Mouse (Mus musculus) myocyte (in vitro differentiated cells): Measurements from ENCODE around the gene Sipa1l1. TPM values are rescaled to one million over a fixed set of nuclear protein-coding genes. Genes with fewer than 3 reads are reported as not detected.

Experiments
- H3K27me3 ChIP-seq: one replicate; pipeline ENCODE4 v1.6.1; 2011; ENCODE audit not compliant: control insufficient read depth, insufficient read depth, insufficient read length
- H3K36me3 ChIP-seq: one replicate; pipeline ENCODE4 v1.6.1; 2011; ENCODE audit not compliant: control insufficient read depth, insufficient read depth
- H3K4me2 ChIP-seq: one replicate; pipeline ENCODE4 v1.6.1; 2011; ENCODE audit warnings: low read depth, control low read depth
- H3K4me3 ChIP-seq: one replicate; pipeline ENCODE4 v1.5.1; 2011; ENCODE audit warnings: mild to moderate bottlenecking, control low read depth, moderate library complexity
- H3K79me2 ChIP-seq: one replicate; pipeline ENCODE4 v1.6.1; 2011; ENCODE audit not compliant: control insufficient read depth, insufficient read depth
- H3ac ChIP-seq: one replicate; pipeline ENCODE4 v1.6.1; 2011; ENCODE audit not compliant: control insufficient read depth, insufficient read length
- CEBPB ChIP-seq: IDR thresholded peaks from 2 replicates; pipeline ENCODE4 v1.6.1; 2011; ENCODE audit warnings: mild to moderate bottlenecking, moderate library complexity; ENCODE audit not compliant: poor library complexity, insufficient read depth, severe bottlenecking
- E2F4 ChIP-seq: IDR thresholded peaks from one replicate; pipeline ENCODE4 v1.6.1; 2011; ENCODE audit warnings: mild to moderate bottlenecking, control low read depth, moderate library complexity; ENCODE audit not compliant: insufficient read depth
- MAX ChIP-seq: IDR thresholded peaks from one replicate; pipeline ENCODE4 v1.6.1; 2011; ENCODE audit warnings: low read depth, mild to moderate bottlenecking, control low read depth
- MYOD1 ChIP-seq, 3 experiments: IDR thresholded peaks; one replicate each; pipeline ENCODE4 v1.6.1; 2011; ENCODE audit warnings: control low read depth in 2 of 3, low read depth in 2 of 3, mild to moderate bottlenecking in 2 of 3, moderate library complexity in 1 of 3; ENCODE audit not compliant: insufficient read length in 2 of 3, control insufficient read depth in 1 of 3
- MYOG ChIP-seq, 3 experiments: IDR thresholded peaks; one replicate each; pipeline ENCODE4 v1.6.1; 2011; ENCODE audit warnings: control low read depth in 2 of 3, low read depth in 2 of 3, mild to moderate bottlenecking in 2 of 3; ENCODE audit not compliant: insufficient read length in 2 of 3, control insufficient read depth in 1 of 3, insufficient read depth in 1 of 3
- POLR2A ChIP-seq: IDR thresholded peaks from one replicate; pipeline ENCODE4 v1.6.1; 2011; ENCODE audit warnings: low read depth, mild to moderate bottlenecking, control low read depth, moderate library complexity; ENCODE audit not compliant: insufficient read length
- POLR2AphosphoS2 ChIP-seq: IDR thresholded peaks from one replicate; pipeline ENCODE4 v1.6.1; 2011; ENCODE audit warnings: low read depth, control low read depth; ENCODE audit not compliant: insufficient read length
- REST ChIP-seq: IDR thresholded peaks from one replicate; pipeline ENCODE4 v1.6.1; 2011; ENCODE audit warnings: mild to moderate bottlenecking, control low read depth, moderate library complexity; ENCODE audit not compliant: insufficient read depth, insufficient read length
- SRF ChIP-seq: IDR thresholded peaks from one replicate; pipeline ENCODE4 v1.6.1; 2011; ENCODE audit warnings: low read depth; ENCODE audit not compliant: control insufficient read depth, insufficient read length
- TCF12 ChIP-seq: IDR thresholded peaks from one replicate; pipeline ENCODE4 v1.6.1; 2011; ENCODE audit warnings: mild to moderate bottlenecking, control low read depth; ENCODE audit not compliant: poor library complexity, insufficient read depth, severe bottlenecking
- TCF3 ChIP-seq: IDR thresholded peaks from one replicate; pipeline ENCODE4 v1.6.1; 2011; ENCODE audit warnings: low read depth, control low read depth; ENCODE audit not compliant: insufficient read length
- USF1 ChIP-seq: IDR thresholded peaks from one replicate; pipeline ENCODE4 v1.6.1; 2011; ENCODE audit warnings: low read depth, mild to moderate bottlenecking, control low read depth, moderate library complexity
- polyA plus RNA-seq: library from polyadenylated mRNA; unstranded; fragments of >200 nt; fragmentation: generic; extraction: Trizol; gene quantifications from one replicate; pipeline ENCODE4 v1.2.1, GENCODE M21; 2012; ENCODE audit warnings: missing spikeins

The Sipa1l1 gene
- polyA plus RNA-seq, 1 experiment, result 22.5 TPM

DNA sequence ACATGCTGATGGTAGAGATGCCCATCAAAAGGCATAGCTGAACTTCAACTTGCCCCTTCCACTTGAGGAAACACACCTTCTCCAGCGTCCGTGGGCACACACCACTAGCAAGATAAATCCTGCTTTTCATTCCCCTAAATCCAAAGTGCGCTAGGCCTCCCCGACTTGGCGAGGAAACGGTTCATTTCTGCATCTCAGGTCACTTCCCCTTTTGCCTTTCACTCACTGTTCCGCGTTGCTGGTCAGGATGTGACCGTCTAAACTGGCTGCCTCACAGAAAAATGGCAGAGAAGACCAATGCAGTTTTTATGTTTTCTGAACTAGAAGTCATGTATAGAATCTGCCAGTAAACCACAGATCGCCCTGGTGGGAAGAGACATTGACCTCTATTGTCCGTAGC, 256.7 kb downstream of the Sipa1l1 start:
- Histone ChIP-seq H3K4me3 (no peak overlapping the region), H3ac (no peak overlapping the region), H3K4me2 (no peak overlapping the region), H3K36me3 (peaks cover 21% of the 10 kb centered on the region), H3K79me2 (no peaks in the 10 kb centered on the region), H3K27me3 (no peaks in the 10 kb centered on the region)
- TF ChIP-seq USF1, result no peak
- no peak for TF ChIP-seq E2F4
- no peak for TF ChIP-seq CEBPB
- TF ChIP-seq POLR2AphosphoS2, result no peak
- TF ChIP-seq POLR2A, result no peak
- no peak for TF ChIP-seq MAX
- TF ChIP-seq MYOD1 (IDR thresholded peaks at IDR 0.05; ENCODE audit: control insufficient read depth in 1 of 3, insufficient read length in 2 of 3, low read depth in 2 of 3), result no peak
- TF ChIP-seq SRF, result no peak
- TF ChIP-seq REST, result no peak
- no peak for TF ChIP-seq TCF3
- TF ChIP-seq MYOG (IDR thresholded peaks at IDR 0.05; ENCODE audit: control insufficient read depth in 1 of 3, insufficient read depth in 1 of 3, insufficient read length in 2 of 3, low read depth in 2 of 3), result no peak
- no peak for TF ChIP-seq TCF12

DNA sequence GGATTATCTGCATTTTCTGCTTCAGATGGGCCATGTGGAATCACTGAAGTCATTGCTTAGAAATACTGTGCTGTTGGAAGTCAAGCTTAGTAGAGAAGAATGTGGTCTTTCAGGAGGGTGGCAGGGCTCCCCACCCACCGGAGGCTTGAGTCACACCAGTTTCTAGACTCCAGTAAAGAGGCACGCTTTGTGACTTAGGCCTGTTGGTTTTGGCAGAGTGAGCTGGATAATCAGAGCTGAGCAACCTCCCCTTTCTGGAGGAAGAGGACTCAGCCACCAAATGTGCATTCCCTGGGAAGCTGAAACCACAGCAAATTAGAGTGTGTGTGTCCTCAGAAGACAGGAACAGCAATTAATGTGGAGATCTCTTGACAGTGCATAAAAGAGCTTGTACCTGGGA, 258.3 kb downstream of the Sipa1l1 start:
- no peak overlapping the region for H3K4me2 ChIP-seq
- H3K79me2 ChIP-seq, result no peaks in the 10 kb centered on the region
- H3ac ChIP-seq, result no peak overlapping the region
- TF ChIP-seq REST (no peak), E2F4 (no peak), MYOD1 (IDR thresholded peaks at IDR 0.05; ENCODE audit: control insufficient read depth in 1 of 3, insufficient read length in 2 of 3, low read depth in 2 of 3) (no peak), CEBPB (no peak), SRF (no peak), MYOG (IDR thresholded peaks at IDR 0.05; ENCODE audit: control insufficient read depth in 1 of 3, insufficient read depth in 1 of 3, insufficient read length in 2 of 3, low read depth in 2 of 3) (no peak), TCF3 (no peak), POLR2A (no peak), MAX (no peak), TCF12 (no peak), POLR2AphosphoS2 (no peak), USF1 (no peak)
- peaks cover 19% of the 10 kb centered on the region for H3K36me3 ChIP-seq
- H3K4me3 ChIP-seq, result no peak overlapping the region
- H3K27me3 ChIP-seq, result no peaks in the 10 kb centered on the region

GRCm38 (mm10) chr12:82428466-82428865, 259.3 kb downstream of the Sipa1l1 start:
- no peak overlapping the region for H3K4me3 ChIP-seq
- H3K36me3 ChIP-seq, result peaks cover 10% of the 10 kb centered on the region
- H3K27me3 ChIP-seq, result no peaks in the 10 kb centered on the region
- TF ChIP-seq CEBPB, result no peak
- no peak for TF ChIP-seq USF1
- TF ChIP-seq POLR2AphosphoS2, result no peak
- no peak for TF ChIP-seq TCF3
- TF ChIP-seq TCF12, result no peak
- no peak for TF ChIP-seq MAX
- TF ChIP-seq SRF, result no peak
- no peak for TF ChIP-seq REST
- TF ChIP-seq MYOD1 (IDR thresholded peaks at IDR 0.05; ENCODE audit: control insufficient read depth in 1 of 3, insufficient read length in 2 of 3, low read depth in 2 of 3), result no peak
- no peak for TF ChIP-seq POLR2A
- no peak for TF ChIP-seq E2F4
- TF ChIP-seq MYOG (IDR thresholded peaks at IDR 0.05; ENCODE audit: control insufficient read depth in 1 of 3, insufficient read depth in 1 of 3, insufficient read length in 2 of 3, low read depth in 2 of 3), result no peak
- H3K79me2 ChIP-seq, result no peaks in the 10 kb centered on the region
- no peak overlapping the region for H3K4me2 ChIP-seq
- no peak overlapping the region for H3ac ChIP-seq

GRCm38 (mm10) chr12:82433311-82433710, 264.2 kb downstream of the Sipa1l1 start:
- Histone ChIP-seq H3K27me3 (no peaks in the 10 kb centered on the region), H3K79me2 (no peaks in the 10 kb centered on the region), H3K4me2 (no peak overlapping the region), H3K4me3 (no peak overlapping the region), H3ac (no peak overlapping the region), H3K36me3 (peaks cover 8% of the 10 kb centered on the region)
- no peak for TF ChIP-seq REST
- TF ChIP-seq MYOG (IDR thresholded peaks at IDR 0.05; ENCODE audit: control insufficient read depth in 1 of 3, insufficient read depth in 1 of 3, insufficient read length in 2 of 3, low read depth in 2 of 3), result no peak
- no peak for TF ChIP-seq SRF
- no peak for TF ChIP-seq MYOD1 (IDR thresholded peaks at IDR 0.05; ENCODE audit: control insufficient read depth in 1 of 3, insufficient read length in 2 of 3, low read depth in 2 of 3)
- no peak for TF ChIP-seq MAX
- TF ChIP-seq TCF12, result no peak
- TF ChIP-seq POLR2AphosphoS2, result no peak
- TF ChIP-seq POLR2A, result no peak
- no peak for TF ChIP-seq USF1
